Mouse (Mus musculus) intestine, embryonic 15.5 days (tissue): ENCODE results near the gene Lrrc3b. TPM values are rescaled to one million over a fixed set of nuclear protein-coding genes. Genes with fewer than 3 reads are reported as not detected.

Experiments used
- ATAC-seq: fragments of 200-750 bp; cut with Nextera tagmentation; 2 replicates; pipeline ENCODE4 v1.8.0; 2017; ENCODE audit warnings: moderate TSS enrichment, moderate library complexity
- H3K27ac ChIP-seq: fragments of 300-500 bp; sonication (generic); 2 replicates; pipeline ENCODE4 v1.5.1; 2015; ENCODE audit warnings: mild to moderate bottlenecking, inconsistent platforms
- H3K27me3 ChIP-seq: fragments of 300-500 bp; sonication (generic); replicated peaks from 2 replicates; pipeline ENCODE4 v1.6.1; 2015; ENCODE audit warnings: inconsistent platforms
- H3K36me3 ChIP-seq: fragments of 300-500 bp; sonication (generic); 2 replicates; pipeline ENCODE4 v1.6.1; 2015; ENCODE audit warnings: inconsistent platforms
- H3K4me1 ChIP-seq: fragments of 300-500 bp; sonication (generic); replicated peaks from 2 replicates; pipeline ENCODE4 v1.6.1; 2015; ENCODE audit warnings: inconsistent platforms
- H3K4me2 ChIP-seq: fragments of 300-500 bp; sonication (generic); replicated peaks from 2 replicates; pipeline ENCODE4 v1.6.1; 2015; ENCODE audit warnings: mild to moderate bottlenecking, inconsistent platforms
- H3K4me3 ChIP-seq: fragments of 300-500 bp; sonication (generic); replicated peaks from 2 replicates; pipeline ENCODE4 v1.5.1; 2015; ENCODE audit warnings: inconsistent platforms
- H3K9ac ChIP-seq: fragments of 300-500 bp; sonication (generic); 2 replicates; pipeline ENCODE4 v1.6.1; 2015; ENCODE audit warnings: inconsistent platforms
- H3K9me3 ChIP-seq: fragments of 300-500 bp; sonication (generic); 2 replicates; pipeline ENCODE4 v1.6.1; 2016; ENCODE audit warnings: inconsistent platforms
- WGBS: fragments of 180-500 bp; shearing (Covaris S2); methylation state at CpG from one replicate; pipeline ENCODE4 v1.1.7; 2015; 5-methylcytosine and 5-hydroxymethylcytosine counted together
- polyA plus RNA-seq: library from polyadenylated mRNA; unstranded; fragments of >200 nt; fragmentation: Nextera tagmentation; extraction: Ambion mirVana; gene quantifications from 2 replicates; pipeline ENCODE4 v1.2.1, GENCODE M21; 2015

Gene Lrrc3b
- polyA plus RNA-seq, 1 experiment from 2014 or later, result 4.3 TPM

GRCm38 (mm10) chr14:15325872-15326271 lies 112.9 kb downstream of the Lrrc3b start:
- Histone ChIP-seq H3K27me3 (no peaks in the 10 kb centered on the region), H3K27ac (no peak overlapping the region), H3K36me3 (no peaks in the 10 kb centered on the region), H3K4me3 (no peak overlapping the region), H3K4me1 (no peaks in the 10 kb centered on the region), H3K4me2 (no peak overlapping the region), H3K9ac (no peak overlapping the region), H3K9me3 (no peaks in the 10 kb centered on the region)
- no peak for ATAC-seq
- 98% methylated on average over 1 of the region's 1 CpGs for whole genome bisulfite sequencing

GRCm38 (mm10) chr14:15322441-15323123 lies 116.2 kb downstream of the Lrrc3b start:
- no peak for ATAC-seq
- H3K27me3 ChIP-seq, result no peaks in the 10 kb centered on the region
- no peaks in the 10 kb centered on the region for H3K36me3 ChIP-seq
- no peak overlapping the region for H3K4me2 ChIP-seq
- H3K27ac ChIP-seq, result no peak overlapping the region
- WGBS, result 83% methylated on average over 9 of the region's 9 CpGs
- H3K9me3 ChIP-seq, result no peaks in the 10 kb centered on the region
- H3K9ac ChIP-seq, result no peak overlapping the region
- H3K4me3 ChIP-seq, result no peak overlapping the region
- H3K4me1 ChIP-seq, result no peaks in the 10 kb centered on the region

DNA sequence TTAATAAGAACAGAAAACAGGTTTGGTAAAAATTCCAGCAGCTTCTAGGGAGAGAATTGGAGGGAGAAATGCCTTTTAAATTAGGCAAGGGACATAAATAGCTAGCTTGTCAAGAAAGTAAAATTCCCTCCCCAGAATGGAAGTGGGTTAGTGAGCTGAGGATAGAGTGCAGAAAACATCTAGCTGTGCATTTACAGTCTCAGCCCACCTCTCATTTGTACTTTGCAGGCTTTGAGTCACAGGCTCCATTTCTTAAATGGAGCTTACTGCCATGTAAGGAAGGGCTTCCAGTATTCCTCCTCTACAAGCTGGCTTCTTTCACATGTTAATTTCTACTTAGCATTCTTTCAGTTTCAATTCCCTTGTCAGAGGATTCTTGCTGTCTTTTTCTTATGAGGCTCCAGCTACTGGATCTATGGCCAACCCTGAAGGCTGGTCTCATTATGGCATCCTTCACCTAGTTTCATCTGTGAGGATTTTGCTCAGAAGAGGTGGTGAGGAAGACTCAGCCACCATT lies 119.3 kb downstream of the Lrrc3b start:
- Histone ChIP-seq H3K36me3 (no peaks in the 10 kb centered on the region), H3K27me3 (no peaks in the 10 kb centered on the region), H3K27ac (no peak overlapping the region), H3K4me2 (no peak overlapping the region), H3K4me1 (no peaks in the 10 kb centered on the region), H3K9me3 (no peaks in the 10 kb centered on the region), H3K4me3 (no peak overlapping the region), H3K9ac (no peak overlapping the region)
- ATAC-seq, result no peak

DNA sequence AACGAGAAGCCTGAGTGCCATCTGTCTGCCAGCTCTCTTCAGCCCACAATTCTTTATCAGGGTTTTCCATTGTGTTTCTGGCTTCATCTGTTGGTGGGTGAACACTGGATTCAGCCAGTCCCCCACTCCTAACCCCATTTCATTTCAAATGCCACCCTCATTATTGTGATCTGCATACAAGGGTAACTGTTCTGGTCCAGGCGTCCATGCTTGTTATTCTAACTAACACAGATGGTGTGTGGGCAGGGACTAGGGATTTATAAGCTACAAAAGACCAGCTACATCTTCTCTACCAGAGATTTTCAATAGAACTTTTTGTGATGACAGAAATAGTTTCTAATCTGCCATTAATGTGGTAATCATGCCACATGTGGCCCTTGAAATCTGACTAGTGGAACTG lies 130.2 kb downstream of the Lrrc3b start:
- 86% methylated on average over 2 of the region's 2 CpGs for WGBS
- ATAC-seq, result no peak
- no peaks in the 10 kb centered on the region for H3K36me3 ChIP-seq
- no peak overlapping the region for H3K4me3 ChIP-seq
- H3K27ac ChIP-seq, result no peak overlapping the region
- H3K4me2 ChIP-seq, result no peak overlapping the region
- no peaks in the 10 kb centered on the region for H3K27me3 ChIP-seq
- no peaks in the 10 kb centered on the region for H3K4me1 ChIP-seq
- H3K9me3 ChIP-seq, result no peaks in the 10 kb centered on the region
- no peak overlapping the region for H3K9ac ChIP-seq
